Mouse (Mus musculus) midbrain, embryonic 10.5 days (tissue): ENCODE results near the gene Ifi203. TPM values are rescaled to one million over a fixed set of nuclear protein-coding genes. Genes with fewer than 3 reads are reported as not detected.
"Not testable (repeated sequence)": the region's sequence is repeated elsewhere in the genome, so short reads cannot be mapped to it uniquely, and the experiment has no call there.

Experiments
- DNase-seq: peaks from one replicate; pipeline ENCODE4 v3.0.0-alpha.2; 2017; ENCODE audit warnings: low spot score
- H3K27ac ChIP-seq: fragments of 300-500 bp; sonication (generic); replicated peaks from 2 replicates; pipeline ENCODE4 v1.5.1; 2016; ENCODE audit warnings: mild to moderate bottlenecking
- H3K27me3 ChIP-seq: fragments of 300-500 bp; sonication (generic); 2 replicates; pipeline ENCODE4 v1.6.1; 2016; ENCODE audit warnings: low read depth, mild to moderate bottlenecking; ENCODE audit not compliant: poor library complexity, severe bottlenecking
- H3K36me3 ChIP-seq: fragments of 300-500 bp; sonication (generic); 2 replicates; pipeline ENCODE4 v1.6.1; 2016; ENCODE audit warnings: mild to moderate bottlenecking, moderate library complexity
- H3K4me1 ChIP-seq: fragments of 300-500 bp; sonication (generic); 2 replicates; pipeline ENCODE4 v1.6.1; 2016
- H3K4me3 ChIP-seq: fragments of 300-500 bp; sonication (generic); 2 replicates; pipeline ENCODE4 v1.5.1; 2016; ENCODE audit warnings: mild to moderate bottlenecking, moderate library complexity
- H3K9me3 ChIP-seq: fragments of 300-500 bp; sonication (generic); replicated peaks from 2 replicates; pipeline ENCODE4 v1.6.1; 2016; ENCODE audit warnings: mild to moderate bottlenecking
- WGBS: fragments of 180-500 bp; shearing (Covaris S2); methylation state at CpG from one replicate; pipeline ENCODE4 v1.1.7; 2016; 5-methylcytosine and 5-hydroxymethylcytosine counted together
- polyA plus RNA-seq: library from polyadenylated mRNA; unstranded; fragments of >200 nt; fragmentation: Nextera tagmentation; extraction: Ambion mirVana; gene quantifications from 2 replicates; pipeline ENCODE4 v1.2.1, GENCODE M21; 2016

Ifi203 gene
- polyA plus RNA-seq, result 0.11 TPM in 1 of 2 replicates, not detected in the other

GRCm38 (mm10) chr1:173941924-173942779 is at the start of gene Ifi203, which contains the start of gene Mndal:
Gene Ifi203 (minus strand): TSS chr1:173942672.
Gene Mndal (minus strand): TSS chr1:173942491.
- H3K4me1 ChIP-seq, DNase-seq, H3K4me3 ChIP-seq, H3K27me3 ChIP-seq, H3K9me3 ChIP-seq, H3K27ac ChIP-seq, H3K36me3 ChIP-seq: not testable (repeated sequence)
- 89% methylated on average over 3 of the region's 3 CpGs for WGBS

DNA sequence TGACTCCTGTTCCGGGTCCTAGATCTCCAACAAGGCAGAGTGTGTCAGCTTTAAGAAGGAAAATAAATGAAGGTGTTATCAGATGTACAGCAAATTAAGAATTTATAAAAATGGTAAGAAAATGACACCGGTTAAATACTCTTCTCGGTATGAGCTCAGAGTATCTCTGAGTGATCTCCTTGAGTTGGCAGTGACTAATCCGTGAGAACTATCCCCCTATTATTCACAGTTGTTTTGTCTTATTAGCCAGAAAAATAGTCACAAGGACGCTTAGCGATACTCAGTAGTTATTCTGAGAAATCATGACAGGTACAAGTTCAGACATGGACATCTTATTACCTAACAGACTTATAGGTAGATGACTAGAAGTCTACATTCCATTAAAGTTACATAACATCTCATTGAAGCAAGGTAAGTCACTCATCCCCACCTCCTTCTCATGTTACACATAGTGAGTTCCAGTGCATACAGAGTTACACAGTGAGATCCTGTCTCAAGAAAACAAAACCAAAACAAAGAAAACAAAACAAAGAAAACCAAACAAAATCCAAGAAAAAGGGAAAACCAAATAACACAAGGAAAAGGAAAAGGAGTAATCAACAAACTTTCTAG is 40.3 kb upstream of the Ifi203 start, which contains the start of gene Ifi202b:
Gene Ifi202b, minus strand, starts transcription at position 51 of the 612 bp plus-strand sequence.
- not testable (repeated sequence) for H3K4me3 ChIP-seq, H3K36me3 ChIP-seq, H3K9me3 ChIP-seq, H3K4me1 ChIP-seq, DNase-seq, H3K27me3 ChIP-seq, H3K27ac ChIP-seq
- 90% methylated on average over 6 of the region's 6 CpGs for WGBS

- not testable (repeated sequence) for H3K4me1 ChIP-seq, H3K36me3 ChIP-seq, H3K4me3 ChIP-seq, DNase-seq, H3K27me3 ChIP-seq, H3K9me3 ChIP-seq, H3K27ac ChIP-seq
- 74% methylated on average over 3 of the region's 3 CpGs for WGBS
These were observed 38.6 kb upstream of the Ifi203 start for GRCm38 (mm10) chr1:173981038-173981437.

- Histone ChIP-seq H3K4me3 (no peak overlapping the region), H3K9me3 (no peaks in the 10 kb centered on the region), H3K36me3 (no peaks in the 10 kb centered on the region), H3K4me1 (no peaks in the 10 kb centered on the region), H3K27me3 (no peaks in the 10 kb centered on the region), H3K27ac (no peak overlapping the region)
- no peak for DNase-seq
These were observed 35.1 kb upstream of the Ifi203 start for GRCm38 (mm10) chr1:173977622-173978021.

- H3K27me3 ChIP-seq, result no peaks in the 10 kb centered on the region
- no peak overlapping the region for H3K4me3 ChIP-seq
- H3K9me3 ChIP-seq, result no peaks in the 10 kb centered on the region
- H3K36me3 ChIP-seq, result no peaks in the 10 kb centered on the region
- H3K4me1 ChIP-seq, result no peaks in the 10 kb centered on the region
- H3K27ac ChIP-seq, result no peak overlapping the region
- DNase-seq, result no peak
These were observed 30.6 kb upstream of the Ifi203 start for GRCm38 (mm10) chr1:173973111-173973510.

GRCm38 (mm10) chr1:173961491-173961890 is 19.0 kb upstream of the Ifi203 start:
- not testable (repeated sequence) for H3K36me3 ChIP-seq, H3K9me3 ChIP-seq, DNase-seq, H3K4me1 ChIP-seq, H3K4me3 ChIP-seq, H3K27ac ChIP-seq, H3K27me3 ChIP-seq
- 83% methylated on average over 1 of the region's 1 CpGs for WGBS

GRCm38 (mm10) chr1:173959998-173960397 is 17.5 kb upstream of the Ifi203 start:
- not testable (repeated sequence) for H3K4me3 ChIP-seq, H3K9me3 ChIP-seq, H3K36me3 ChIP-seq, DNase-seq, H3K4me1 ChIP-seq, H3K27me3 ChIP-seq, H3K27ac ChIP-seq
- 75% methylated on average over 3 of the region's 3 CpGs for WGBS

DNA sequence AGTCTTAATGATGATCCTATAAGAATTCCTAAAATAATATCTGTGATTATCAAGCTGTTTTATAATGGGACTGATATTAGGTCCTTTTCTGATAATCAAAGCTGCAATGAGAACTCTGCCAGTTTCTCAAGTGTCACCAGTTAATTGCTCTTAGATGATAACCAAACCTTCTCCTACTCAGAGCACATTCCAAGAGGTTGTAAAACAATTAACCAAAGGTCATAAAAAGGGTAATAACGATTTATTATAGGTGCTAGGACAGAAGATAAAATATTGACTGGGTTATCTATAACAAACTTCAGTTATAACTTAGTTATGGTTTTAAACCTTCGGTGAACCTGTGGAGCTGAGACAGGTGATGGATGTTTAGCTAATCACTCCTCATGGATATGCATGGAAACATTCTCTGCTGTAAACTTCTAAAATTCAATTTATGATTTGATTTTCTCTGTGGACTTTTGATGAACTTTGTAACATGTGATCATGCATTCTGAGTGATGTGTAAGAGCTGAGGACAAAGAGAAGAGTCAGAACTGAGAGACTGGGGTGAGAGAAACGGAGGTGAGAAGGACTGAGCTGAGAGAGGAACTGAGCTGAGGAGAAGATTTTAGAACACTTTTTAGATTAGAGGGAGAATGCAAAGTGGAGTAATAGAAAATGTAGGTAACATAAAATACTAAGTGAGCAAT is 13.5 kb upstream of the Ifi203 start:
- not testable (repeated sequence) for H3K4me1 ChIP-seq, H3K36me3 ChIP-seq, DNase-seq, H3K4me3 ChIP-seq, H3K27me3 ChIP-seq, H3K27ac ChIP-seq, H3K9me3 ChIP-seq
- WGBS, result 82% methylated on average over 3 of the region's 3 CpGs

GRCm38 (mm10) chr1:173955071-173955796 is 12.8 kb upstream of the Ifi203 start:
- no peak overlapping the region for H3K4me3 ChIP-seq
- H3K27me3 ChIP-seq, result no peaks in the 10 kb centered on the region
- 85% methylated on average over 2 of the region's 2 CpGs for WGBS
- H3K36me3 ChIP-seq, result no peaks in the 10 kb centered on the region
- H3K27ac ChIP-seq, result no peak overlapping the region
- no peaks in the 10 kb centered on the region for H3K4me1 ChIP-seq
- H3K9me3 ChIP-seq, result no peaks in the 10 kb centered on the region
- DNase-seq, result no peak

GRCm38 (mm10) chr1:173953563-173953962 is 11.1 kb upstream of the Ifi203 start:
- WGBS, result 84% methylated on average over 1 of the region's 1 CpGs
- H3K9me3 ChIP-seq, result no peaks in the 10 kb centered on the region
- no peaks in the 10 kb centered on the region for H3K36me3 ChIP-seq
- H3K4me3 ChIP-seq, result no peak overlapping the region
- DNase-seq, result no peak
- H3K4me1 ChIP-seq, result no peaks in the 10 kb centered on the region
- no peaks in the 10 kb centered on the region for H3K27me3 ChIP-seq
- no peak overlapping the region for H3K27ac ChIP-seq

- not testable (repeated sequence) for H3K27ac ChIP-seq, H3K36me3 ChIP-seq, H3K27me3 ChIP-seq, H3K4me3 ChIP-seq, H3K4me1 ChIP-seq, H3K9me3 ChIP-seq, DNase-seq
- WGBS, result 87% methylated on average over 2 of the region's 2 CpGs
These were observed 6.6 kb upstream of the Ifi203 start for GRCm38 (mm10) chr1:173949044-173949443.

DNA sequence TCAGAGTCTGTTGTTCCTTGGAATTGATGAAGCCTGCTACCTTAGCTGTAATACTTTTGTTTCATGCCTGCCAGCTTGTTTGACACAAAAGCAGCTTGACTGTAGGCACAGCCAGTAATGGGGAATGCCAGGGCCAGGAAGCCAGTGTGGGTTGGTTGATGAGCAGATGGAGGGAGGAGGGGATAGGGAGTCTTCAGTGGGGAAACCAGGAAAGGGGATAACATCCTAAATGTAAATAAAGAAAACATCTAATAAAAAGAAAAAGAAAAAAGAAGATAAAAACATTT is 251 bp upstream of the Ifi203 start:
- H3K27ac ChIP-seq, H3K4me3 ChIP-seq, H3K27me3 ChIP-seq, H3K9me3 ChIP-seq, DNase-seq, H3K36me3 ChIP-seq, H3K4me1 ChIP-seq: not testable (repeated sequence)
